Mouse (Mus musculus): ENCODE measurements around the gene Arg2. TPM values are rescaled to one million over a fixed set of nuclear protein-coding genes. Genes with fewer than 3 reads are reported as not detected.

Arg2 gene
- polyA plus RNA-seq, 1 experiment from 2014 or later, result 3.3 TPM

- Histone ChIP-seq H3K9me3 (no peaks in the 10 kb centered on the region), H3K4me1 (peaks cover 4% of the 10 kb centered on the region; the same call in 1 of the 2 replicates), H3K4me2 (replicated peaks) (peak overlapping the region; percentile 84; the same call in 1 of the 2 replicates), H3K27me3 (peaks cover 34% of the 10 kb centered on the region), H3K4me3 (peak overlapping the region; percentile 44; the same call in 1 of the 2 replicates), H3K36me3 (no peaks in the 10 kb centered on the region), H3K27ac (no peak overlapping the region), H3K9ac (0 out of 2 replicates have a peak overlapping the region, but pooled peaks have one; percentile 20)
- ATAC-seq (ENCODE audit: insufficient number of reproducible peaks, insufficient read depth, low FRiP score, low TSS enrichment), result no peak
- WGBS, result 26% methylated on average over 5 of the region's 5 CpGs
These were observed 1.3 kb downstream of the Arg2 start for GRCm38 (mm10) chr12:79131706-79132460.

GRCm38 (mm10) chr12:79134676-79135075 is 4.1 kb downstream of the Arg2 start:
- Histone ChIP-seq H3K4me2 (replicated peaks) (no peak overlapping the region), H3K27me3 (peaks cover 31% of the 10 kb centered on the region), H3K36me3 (no peaks in the 10 kb centered on the region), H3K9ac (no peak overlapping the region), H3K4me3 (no peak overlapping the region), H3K4me1 (peaks cover 4% of the 10 kb centered on the region; the same call in 1 of the 2 replicates), H3K9me3 (no peaks in the 10 kb centered on the region), H3K27ac (no peak overlapping the region)
- 40% methylated on average over 8 of the region's 8 CpGs for WGBS
- ATAC-seq (ENCODE audit: insufficient number of reproducible peaks, insufficient read depth, low FRiP score, low TSS enrichment), result no peak

- Histone ChIP-seq H3K4me1 (peaks cover 4% of the 10 kb centered on the region; the same call in 1 of the 2 replicates), H3K9me3 (no peaks in the 10 kb centered on the region), H3K4me2 (replicated peaks) (no peak overlapping the region), H3K27ac (no peak overlapping the region), H3K36me3 (no peaks in the 10 kb centered on the region), H3K9ac (no peak overlapping the region), H3K27me3 (peaks cover 29% of the 10 kb centered on the region), H3K4me3 (no peak overlapping the region)
- no peak for ATAC-seq (ENCODE audit: insufficient number of reproducible peaks, insufficient read depth, low FRiP score, low TSS enrichment)
- WGBS, result 23% methylated on average over 4 of the region's 4 CpGs
These were observed 4.5 kb downstream of the Arg2 start for GRCm38 (mm10) chr12:79135105-79135504.

GRCm38 (mm10) chr12:79136949-79137348 is 6.4 kb downstream of the Arg2 start:
- Histone ChIP-seq H3K9me3 (no peaks in the 10 kb centered on the region), H3K4me1 (no peaks in the 10 kb centered on the region), H3K27ac (no peak overlapping the region), H3K4me2 (replicated peaks) (no peak overlapping the region), H3K9ac (no peak overlapping the region), H3K36me3 (no peaks in the 10 kb centered on the region), H3K4me3 (no peak overlapping the region), H3K27me3 (peaks cover 12% of the 10 kb centered on the region)
- no peak for ATAC-seq (ENCODE audit: insufficient number of reproducible peaks, insufficient read depth, low FRiP score, low TSS enrichment)
- 59% methylated on average over 7 of the region's 7 CpGs for WGBS

- no peaks in the 10 kb centered on the region for H3K36me3 ChIP-seq
- no peaks in the 10 kb centered on the region for H3K4me1 ChIP-seq
- H3K27me3 ChIP-seq, result no peaks in the 10 kb centered on the region
- H3K4me2 ChIP-seq (replicated peaks), result no peak overlapping the region
- H3K27ac ChIP-seq, result no peak overlapping the region
- no peaks in the 10 kb centered on the region for H3K9me3 ChIP-seq
- ATAC-seq (ENCODE audit: insufficient number of reproducible peaks, insufficient read depth, low FRiP score, low TSS enrichment), result no peak
- H3K9ac ChIP-seq, result no peak overlapping the region
- H3K4me3 ChIP-seq, result no peak overlapping the region
These were observed 8.4 kb downstream of the Arg2 start for GRCm38 (mm10) chr12:79138999-79139398.

GRCm38 (mm10) chr12:79139417-79139816 is 8.8 kb downstream of the Arg2 start:
- Histone ChIP-seq H3K4me2 (replicated peaks) (no peak overlapping the region), H3K9ac (no peak overlapping the region), H3K4me1 (no peaks in the 10 kb centered on the region), H3K9me3 (no peaks in the 10 kb centered on the region), H3K27me3 (no peaks in the 10 kb centered on the region), H3K36me3 (no peaks in the 10 kb centered on the region), H3K4me3 (no peak overlapping the region), H3K27ac (no peak overlapping the region)
- no peak for ATAC-seq (ENCODE audit: insufficient number of reproducible peaks, insufficient read depth, low FRiP score, low TSS enrichment)
- 62% methylated on average over 1 of the region's 1 CpGs for WGBS

- H3K27ac ChIP-seq, result no peak overlapping the region
- no peaks in the 10 kb centered on the region for H3K27me3 ChIP-seq
- H3K9ac ChIP-seq, result no peak overlapping the region
- no peak overlapping the region for H3K4me3 ChIP-seq
- H3K36me3 ChIP-seq, result no peaks in the 10 kb centered on the region
- no peaks in the 10 kb centered on the region for H3K9me3 ChIP-seq
- ATAC-seq (ENCODE audit: insufficient number of reproducible peaks, insufficient read depth, low FRiP score, low TSS enrichment), result no peak
- H3K4me1 ChIP-seq, result no peaks in the 10 kb centered on the region
- 88% methylated on average over 2 of the region's 2 CpGs for WGBS
- no peak overlapping the region for H3K4me2 ChIP-seq (replicated peaks)
These were observed 10.2 kb downstream of the Arg2 start for GRCm38 (mm10) chr12:79140811-79141210.

GRCm38 (mm10) chr12:79141384-79141783 is 10.8 kb downstream of the Arg2 start:
- H3K36me3 ChIP-seq, result no peaks in the 10 kb centered on the region
- ATAC-seq (ENCODE audit: insufficient number of reproducible peaks, insufficient read depth, low FRiP score, low TSS enrichment), result no peak
- H3K9me3 ChIP-seq, result no peaks in the 10 kb centered on the region
- H3K27ac ChIP-seq, result no peak overlapping the region
- no peak overlapping the region for H3K9ac ChIP-seq
- H3K4me2 ChIP-seq (replicated peaks), result no peak overlapping the region
- H3K27me3 ChIP-seq, result no peaks in the 10 kb centered on the region
- H3K4me1 ChIP-seq, result no peaks in the 10 kb centered on the region
- no peak overlapping the region for H3K4me3 ChIP-seq

- 94% methylated on average over 6 of the region's 6 CpGs for WGBS
- no peaks in the 10 kb centered on the region for H3K27me3 ChIP-seq
- peaks cover 7% of the 10 kb centered on the region; the same call in 1 of the 2 replicates for H3K36me3 ChIP-seq
- H3K4me1 ChIP-seq, result no peaks in the 10 kb centered on the region
- no peak for ATAC-seq (ENCODE audit: insufficient number of reproducible peaks, insufficient read depth, low FRiP score, low TSS enrichment)
- no peak overlapping the region for H3K9ac ChIP-seq
- no peak overlapping the region for H3K27ac ChIP-seq
- no peaks in the 10 kb centered on the region for H3K9me3 ChIP-seq
- H3K4me2 ChIP-seq (replicated peaks), result no peak overlapping the region
- no peak overlapping the region for H3K4me3 ChIP-seq
These were observed 19.1 kb downstream of the Arg2 start for GRCm38 (mm10) chr12:79149653-79150052.

GRCm38 (mm10) chr12:79162876-79163275 is 32.3 kb downstream of the Arg2 start:
- H3K4me2 ChIP-seq (replicated peaks), result no peak overlapping the region
- ATAC-seq (ENCODE audit: insufficient number of reproducible peaks, insufficient read depth, low FRiP score, low TSS enrichment), result no peak
- no peak overlapping the region for H3K9ac ChIP-seq
- no peaks in the 10 kb centered on the region for H3K27me3 ChIP-seq
- 92% methylated on average over 3 of the region's 3 CpGs for WGBS
- peaks cover 48% of the 10 kb centered on the region for H3K36me3 ChIP-seq
- no peaks in the 10 kb centered on the region for H3K9me3 ChIP-seq
- H3K27ac ChIP-seq, result no peak overlapping the region
- no peak overlapping the region for H3K4me3 ChIP-seq
- H3K4me1 ChIP-seq, result no peaks in the 10 kb centered on the region

GRCm38 (mm10) chr12:79169173-79169572 is 38.6 kb downstream of the Arg2 start:
- ATAC-seq (ENCODE audit: insufficient number of reproducible peaks, insufficient read depth, low FRiP score, low TSS enrichment), result no peak
- Histone ChIP-seq H3K9me3 (no peaks in the 10 kb centered on the region), H3K27ac (no peak overlapping the region), H3K27me3 (no peaks in the 10 kb centered on the region), H3K4me1 (peaks cover 5% of the 10 kb centered on the region), H3K9ac (no peak overlapping the region), H3K36me3 (peaks cover 9% of the 10 kb centered on the region), H3K4me3 (no peak overlapping the region), H3K4me2 (replicated peaks) (no peak overlapping the region)

GRCm38 (mm10) chr12:79170421-79170820 is 39.8 kb downstream of the Arg2 start:
- peaks cover 9% of the 10 kb centered on the region for H3K36me3 ChIP-seq
- H3K9me3 ChIP-seq, result no peaks in the 10 kb centered on the region
- H3K4me3 ChIP-seq, result no peak overlapping the region
- peaks cover 5% of the 10 kb centered on the region for H3K4me1 ChIP-seq
- H3K27ac ChIP-seq, result no peak overlapping the region
- H3K4me2 ChIP-seq (replicated peaks), result no peak overlapping the region
- WGBS, result 71% methylated on average over 3 of the region's 3 CpGs
- ATAC-seq (ENCODE audit: insufficient number of reproducible peaks, insufficient read depth, low FRiP score, low TSS enrichment), result no peak
- no peaks in the 10 kb centered on the region for H3K27me3 ChIP-seq
- H3K9ac ChIP-seq, result no peak overlapping the region
